Mouse (Mus musculus): ENCODE data around the gene H2afv.

DNA sequence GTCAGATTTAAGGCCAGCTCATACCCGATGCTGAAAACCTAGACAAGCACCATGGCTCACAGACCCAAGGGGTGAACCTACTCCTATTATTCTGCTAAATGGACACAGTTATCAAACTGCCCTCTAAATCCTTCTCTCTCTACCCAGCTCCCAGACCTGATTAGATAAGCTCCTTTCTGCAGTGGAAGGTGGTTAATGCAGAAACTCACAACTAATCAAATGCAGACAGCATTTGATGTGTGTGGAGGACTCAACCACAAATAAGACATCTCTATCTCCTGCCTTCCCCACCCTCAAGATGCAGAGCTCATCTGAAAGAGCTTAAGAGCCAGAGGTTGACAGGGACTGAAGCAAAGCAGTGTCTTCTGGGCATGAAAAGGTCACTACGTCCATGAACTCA lies 38.9 kb upstream of the H2afv start:
- TF ChIP-seq POLR2A (IDR thresholded peaks at IDR 0.05; ENCODE audit: extremely low read depth, insufficient read depth, low read length) (no peak), CTCF (IDR thresholded peaks at IDR 0.05; ENCODE audit: low read depth, low read length) (no peak)

Data from liver, adult 2 months (tissue).